Mouse (Mus musculus) small intestine, adult 2 months (tissue): ENCODE measurements around the gene 6030468B19Rik. TPM values are rescaled to one million over a fixed set of nuclear protein-coding genes. Genes with fewer than 3 reads are reported as not detected.

Experiments used
- H3K27ac ChIP-seq: fragments of 200-500 bp; 2 replicates; pipeline ENCODE4 v1.5.1; 2012; ENCODE audit warnings: low read depth, low read length, control low read depth, inconsistent platforms; ENCODE audit not compliant: insufficient read depth
- H3K27me3 ChIP-seq: fragments of 200-500 bp; 2 replicates; pipeline ENCODE4 v1.6.1; 2012; ENCODE audit warnings: mild to moderate bottlenecking, moderate library complexity, low read length, inconsistent platforms; ENCODE audit not compliant: control insufficient read depth, insufficient read depth
- H3K36me3 ChIP-seq: fragments of 200-500 bp; 2 replicates; pipeline ENCODE4 v1.6.1; 2012; ENCODE audit warnings: mild to moderate bottlenecking, low read length, control low read depth, inconsistent platforms; ENCODE audit not compliant: control insufficient read depth, insufficient read depth
- H3K4me1 ChIP-seq: fragments of 200-500 bp; 2 replicates; pipeline ENCODE4 v1.6.1; 2012; ENCODE audit warnings: low read length, inconsistent platforms, mixed read lengths; ENCODE audit not compliant: control insufficient read depth, insufficient read depth, insufficient read length
- H3K4me3 ChIP-seq: fragments of 200-500 bp; 2 replicates; pipeline ENCODE4 v1.5.1; 2012; ENCODE audit warnings: low read depth, mild to moderate bottlenecking, control low read depth, inconsistent platforms, low read length, moderate library complexity
- CTCF ChIP-seq: fragments of 200-500 bp; IDR thresholded peaks from 2 replicates; pipeline ENCODE4 v1.5.1; 2012; ENCODE audit warnings: low read depth, mild to moderate bottlenecking, control low read depth, inconsistent platforms, low read length, moderate library complexity, mixed read lengths; ENCODE audit not compliant: insufficient replicate concordance, insufficient read length; ENCODE audit errors: extremely low read depth
- POLR2A ChIP-seq: fragments of 200-500 bp; IDR thresholded peaks from 2 replicates; pipeline ENCODE4 v1.6.1; 2012; ENCODE audit warnings: low read depth, mild to moderate bottlenecking, control low read depth, inconsistent platforms, low read length, moderate library complexity
- WGBS: fragments of 180-500 bp; shearing (Covaris S2); methylation state at CpG from one replicate; pipeline ENCODE4 v1.1.7; 2018; 5-methylcytosine and 5-hydroxymethylcytosine counted together
- polyA plus RNA-seq: library from polyadenylated mRNA; depleted of rRNA; stranded (reverse); fragments of >200 nt; gene quantifications from 2 replicates; pipeline ENCODE4 v1.2.3, GENCODE M21; 2012

The 6030468B19Rik gene
- polyA plus RNA-seq, 1 experiment = 0.47 TPM

- Histone ChIP-seq H3K4me3 (peak overlapping the region; percentile 80), H3K4me1 (peaks cover 31% of the 10 kb centered on the region), H3K27me3 (no peaks in the 10 kb centered on the region), H3K36me3 (peaks cover 32% of the 10 kb centered on the region), H3K27ac (peak overlapping the region; percentile 97)
- 29% methylated on average over 12 of the region's 12 CpGs for WGBS
- no peak for TF ChIP-seq CTCF
- TF ChIP-seq POLR2A = no peak
Observed at GRCm38 (mm10) chr11:117778851-117779433, 18.5 kb upstream of the 6030468B19Rik start.

GRCm38 (mm10) chr11:117779434-117780198 is 17.8 kb upstream of the 6030468B19Rik start:
- H3K27ac ChIP-seq = peak overlapping the region; percentile 97
- H3K27me3 ChIP-seq = no peaks in the 10 kb centered on the region
- H3K4me1 ChIP-seq = peaks cover 31% of the 10 kb centered on the region
- WGBS = 2% methylated on average over 38 of the region's 38 CpGs
- peak overlapping the region; percentile 80 for H3K4me3 ChIP-seq
- peaks cover 26% of the 10 kb centered on the region for H3K36me3 ChIP-seq
- peak; percentile 64; the same call in 1 of the 2 replicates for TF ChIP-seq POLR2A
- TF ChIP-seq CTCF = no peak

- H3K4me3 ChIP-seq = peak overlapping the region; percentile 80
Observed at GRCm38 (mm10) chr11:117780199-117780515, 17.3 kb upstream of the 6030468B19Rik start.

GRCm38 (mm10) chr11:117780582-117781111 is 16.8 kb upstream of the 6030468B19Rik start:
- H3K36me3 ChIP-seq = peaks cover 17% of the 10 kb centered on the region
- H3K4me3 ChIP-seq = peak overlapping the region; percentile 80
- TF ChIP-seq CTCF = no peak
- TF ChIP-seq POLR2A = no peak
- no peaks in the 10 kb centered on the region for H3K27me3 ChIP-seq
- peaks cover 31% of the 10 kb centered on the region for H3K4me1 ChIP-seq
- H3K27ac ChIP-seq = peak overlapping the region; percentile 97
- WGBS = 2% methylated on average over 19 of the region's 19 CpGs

More at GRCm38 (mm10) chr11:117780199-117780515, 17.3 kb upstream of the 6030468B19Rik start:
- Histone ChIP-seq H3K27ac (peak overlapping the region; percentile 97), H3K27me3 (no peaks in the 10 kb centered on the region), H3K4me1 (peaks cover 31% of the 10 kb centered on the region), H3K36me3 (peaks cover 21% of the 10 kb centered on the region)
- WGBS = under 1% methylated on average over 17 of the region's 17 CpGs
- no peak for TF ChIP-seq CTCF
- TF ChIP-seq POLR2A = no peak

- peak; percentile 26; the same call in 1 of the 2 replicates for TF ChIP-seq POLR2A
- no peak for TF ChIP-seq CTCF
Observed at GRCm38 (mm10) chr11:117781199-117781821, 16.1 kb upstream of the 6030468B19Rik start.

GRCm38 (mm10) chr11:117781993-117782704 is 15.3 kb upstream of the 6030468B19Rik start, which contains the start of the genes Tmc8 and Tmc6:
Gene Tmc8, plus strand, starts transcription at chr11:117782076.
Gene Tmc6, minus strand, starts transcription at chr11:117782198.
- Histone ChIP-seq H3K4me3 (peak within 1 kb of the TSS; percentile 80), H3K27me3 (no peaks in the 10 kb centered on the region), H3K27ac (peak within 1 kb of the TSS; percentile 97), H3K4me1 (peaks cover 31% of the 10 kb centered on the region), H3K36me3 (peaks cover 9% of the 10 kb centered on the region)
- TF ChIP-seq CTCF (no peak), POLR2A (0 out of 2 replicates have a peak, but pooled peaks have one; percentile 9)
- WGBS = 68% methylated on average over 24 of the region's 24 CpGs

More at GRCm38 (mm10) chr11:117781199-117781821, 16.1 kb upstream of the 6030468B19Rik start:
- H3K27me3 ChIP-seq = no peaks in the 10 kb centered on the region
- peaks cover 31% of the 10 kb centered on the region for H3K4me1 ChIP-seq
- peak overlapping the region; percentile 97 for H3K27ac ChIP-seq
- 6% methylated on average over 18 of the region's 18 CpGs for WGBS
- peaks cover 11% of the 10 kb centered on the region for H3K36me3 ChIP-seq
- H3K4me3 ChIP-seq = peak overlapping the region; percentile 80
